Mouse (Mus musculus): ENCODE measurements around the gene Kcnip1. TPM values are rescaled to one million over a fixed set of nuclear protein-coding genes. Genes with fewer than 3 reads are reported as not detected.

The Kcnip1 gene
- polyA plus RNA-seq, 1 experiment from 2014 or later = 2.5 TPM

DNA sequence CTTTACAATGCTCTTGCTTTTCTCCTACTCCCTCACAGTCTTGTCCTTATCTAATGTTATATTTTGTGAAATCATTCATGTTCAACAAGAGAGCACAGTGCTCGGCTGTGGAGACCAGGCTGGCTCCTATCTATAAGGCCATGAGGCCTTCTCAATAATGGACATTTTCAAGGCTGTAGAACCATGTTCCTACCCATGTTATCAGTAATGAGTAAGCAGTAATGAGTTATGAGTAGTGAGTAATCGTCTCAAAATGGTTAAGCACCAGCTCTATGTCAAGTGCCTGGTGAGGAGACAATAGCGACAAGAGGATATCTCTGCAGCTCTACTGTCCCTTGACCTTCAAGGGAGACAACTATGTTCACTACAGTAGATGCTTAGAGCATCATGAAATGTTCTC lies 105.3 kb downstream of the Kcnip1 start:
- ATAC-seq = no peak
- Histone ChIP-seq H3K27me3 (replicated peaks; ENCODE audit: control insufficient read depth, insufficient read depth, low read length) (no peaks in the 10 kb centered on the region), H3K9me3 (ENCODE audit: control insufficient read depth) (no peaks in the 10 kb centered on the region), H3K4me1 (replicated peaks; ENCODE audit: control insufficient read depth, insufficient read depth, low read length) (no peaks in the 10 kb centered on the region), H3K4me2 (replicated peaks; ENCODE audit: low read depth) (no peak overlapping the region), H3K27ac (ENCODE audit: low read depth, low read length) (no peak overlapping the region), H3K9ac (ENCODE audit: low read depth, low read length) (no peak overlapping the region), H3K4me3 (ENCODE audit: low read depth, low read length) (no peak overlapping the region), H3K36me3 (ENCODE audit: control insufficient read depth, insufficient read depth) (no peaks in the 10 kb centered on the region)
- no peak for TF ChIP-seq CTCF (IDR thresholded peaks at IDR 0.05; ENCODE audit: low read depth)
- WGBS = 83% methylated on average over 3 of the region's 3 CpGs

- H3K4me3 ChIP-seq (ENCODE audit: low read depth, low read length) = no peak overlapping the region
- no peak overlapping the region for H3K27ac ChIP-seq (ENCODE audit: low read depth, low read length)
- H3K27me3 ChIP-seq (replicated peaks; ENCODE audit: control insufficient read depth, insufficient read depth, low read length) = no peaks in the 10 kb centered on the region
- TF ChIP-seq CTCF (IDR thresholded peaks at IDR 0.05; ENCODE audit: low read depth) = no peak
- no peak for ATAC-seq
- H3K4me1 ChIP-seq (replicated peaks; ENCODE audit: control insufficient read depth, insufficient read depth, low read length) = no peaks in the 10 kb centered on the region
- H3K36me3 ChIP-seq (ENCODE audit: control insufficient read depth, insufficient read depth) = no peaks in the 10 kb centered on the region
- H3K9ac ChIP-seq (ENCODE audit: low read depth, low read length) = no peak overlapping the region
- WGBS = 85% methylated on average over 4 of the region's 4 CpGs
- no peaks in the 10 kb centered on the region for H3K9me3 ChIP-seq (ENCODE audit: control insufficient read depth)
- H3K4me2 ChIP-seq (replicated peaks; ENCODE audit: low read depth) = no peak overlapping the region
These were observed 107.0 kb downstream of the Kcnip1 start for GRCm38 (mm10) chr11:33885981-33886380.

GRCm38 (mm10) chr11:33882731-33883328 lies 110.1 kb downstream of the Kcnip1 start:
- Histone ChIP-seq H3K9me3 (ENCODE audit: control insufficient read depth) (no peaks in the 10 kb centered on the region), H3K4me3 (ENCODE audit: low read depth, low read length) (no peak overlapping the region), H3K27me3 (replicated peaks; ENCODE audit: control insufficient read depth, insufficient read depth, low read length) (no peaks in the 10 kb centered on the region), H3K4me2 (replicated peaks; ENCODE audit: low read depth) (no peak overlapping the region), H3K36me3 (ENCODE audit: control insufficient read depth, insufficient read depth) (no peaks in the 10 kb centered on the region), H3K9ac (ENCODE audit: low read depth, low read length) (no peak overlapping the region), H3K27ac (ENCODE audit: low read depth, low read length) (no peak overlapping the region), H3K4me1 (replicated peaks; ENCODE audit: control insufficient read depth, insufficient read depth, low read length) (no peaks in the 10 kb centered on the region)
- no peak for TF ChIP-seq CTCF (IDR thresholded peaks at IDR 0.05; ENCODE audit: low read depth)
- no peak for ATAC-seq
- WGBS = 68% methylated on average over 5 of the region's 5 CpGs

DNA sequence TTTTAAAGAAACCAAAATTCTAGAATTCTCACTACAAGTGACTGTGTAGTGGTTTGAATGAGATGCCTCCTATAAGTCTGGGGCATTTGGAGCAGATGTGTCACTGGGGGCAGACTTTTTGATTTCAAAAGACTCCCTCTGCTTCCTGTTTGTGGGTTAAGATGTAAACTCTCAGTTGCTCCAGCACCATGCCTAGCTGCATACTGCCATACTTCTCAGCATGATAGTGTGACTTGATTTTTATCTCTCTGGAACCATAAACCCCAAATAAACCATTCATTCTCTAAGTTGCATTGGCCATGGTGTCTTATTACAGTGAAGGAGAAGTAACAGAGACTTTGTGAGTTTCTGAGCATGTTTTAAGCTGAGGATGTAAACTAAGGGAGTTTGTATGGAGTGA lies 118.0 kb downstream of the Kcnip1 start:
- Histone ChIP-seq H3K4me3 (ENCODE audit: low read depth, low read length) (no peak overlapping the region), H3K36me3 (ENCODE audit: control insufficient read depth, insufficient read depth) (no peaks in the 10 kb centered on the region), H3K27ac (ENCODE audit: low read depth, low read length) (no peak overlapping the region), H3K9me3 (ENCODE audit: control insufficient read depth) (no peaks in the 10 kb centered on the region), H3K4me1 (replicated peaks; ENCODE audit: control insufficient read depth, insufficient read depth, low read length) (peaks cover 9% of the 10 kb centered on the region; the same call in 1 of the 2 replicates), H3K4me2 (replicated peaks; ENCODE audit: low read depth) (no peak overlapping the region), H3K27me3 (replicated peaks; ENCODE audit: control insufficient read depth, insufficient read depth, low read length) (no peaks in the 10 kb centered on the region), H3K9ac (ENCODE audit: low read depth, low read length) (no peak overlapping the region)
- TF ChIP-seq CTCF (IDR thresholded peaks at IDR 0.05; ENCODE audit: low read depth) = no peak
- ATAC-seq = no peak

DNA sequence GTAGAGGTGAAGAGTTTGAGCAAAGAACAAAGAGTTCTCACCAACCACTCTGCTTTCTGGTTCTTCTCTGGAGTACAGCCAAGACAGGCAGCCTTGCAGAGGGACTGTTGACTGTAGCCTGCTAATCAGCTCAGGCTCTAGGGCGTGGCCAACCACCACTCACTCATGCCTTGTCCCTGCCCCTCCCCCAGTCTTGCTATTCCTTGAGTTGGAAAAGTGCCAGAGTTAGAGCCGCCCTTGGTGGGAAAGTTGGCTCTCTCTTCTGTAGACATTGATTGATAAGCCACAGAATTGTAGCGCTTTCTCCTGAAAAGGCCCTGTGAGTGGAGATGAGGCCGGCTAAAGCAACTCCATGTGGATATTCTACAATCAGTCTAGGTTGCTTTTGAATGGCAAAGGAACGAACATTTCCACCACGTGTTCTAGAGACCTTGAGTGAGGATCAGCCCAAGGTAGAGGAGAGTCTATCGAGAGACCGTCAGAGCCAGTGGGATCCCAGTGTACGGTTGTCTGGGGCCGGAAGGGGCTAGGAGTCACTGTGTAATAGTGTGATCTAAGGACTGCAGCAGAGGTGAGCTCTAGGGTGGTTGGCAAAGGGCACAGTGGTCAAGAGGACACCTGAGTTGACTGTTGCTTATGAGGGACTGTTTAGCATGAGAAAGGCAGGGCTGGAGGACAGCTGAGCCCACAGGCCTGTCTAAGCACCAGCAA lies 119.7 kb downstream of the Kcnip1 start:
- Histone ChIP-seq H3K4me2 (replicated peaks; ENCODE audit: low read depth) (no peak overlapping the region), H3K36me3 (ENCODE audit: control insufficient read depth, insufficient read depth) (no peaks in the 10 kb centered on the region), H3K4me1 (replicated peaks; ENCODE audit: control insufficient read depth, insufficient read depth, low read length) (peaks cover 9% of the 10 kb centered on the region; the same call in 1 of the 2 replicates), H3K27ac (ENCODE audit: low read depth, low read length) (no peak overlapping the region), H3K4me3 (ENCODE audit: low read depth, low read length) (no peak overlapping the region), H3K9me3 (ENCODE audit: control insufficient read depth) (no peaks in the 10 kb centered on the region), H3K9ac (ENCODE audit: low read depth, low read length) (no peak overlapping the region), H3K27me3 (replicated peaks; ENCODE audit: control insufficient read depth, insufficient read depth, low read length) (no peaks in the 10 kb centered on the region)
- TF ChIP-seq CTCF (IDR thresholded peaks at IDR 0.05; ENCODE audit: low read depth) = no peak
- peak; percentile 74 for ATAC-seq
- 44% methylated on average over 10 of the region's 10 CpGs for WGBS

- no peaks in the 10 kb centered on the region for H3K27me3 ChIP-seq (replicated peaks; ENCODE audit: control insufficient read depth, insufficient read depth, low read length)
- H3K9ac ChIP-seq (ENCODE audit: low read depth, low read length) = no peak overlapping the region
- H3K36me3 ChIP-seq (ENCODE audit: control insufficient read depth, insufficient read depth) = no peaks in the 10 kb centered on the region
- H3K4me3 ChIP-seq (ENCODE audit: low read depth, low read length) = no peak overlapping the region
- 59% methylated on average over 2 of the region's 2 CpGs for WGBS
- no peak overlapping the region for H3K4me2 ChIP-seq (replicated peaks; ENCODE audit: low read depth)
- H3K9me3 ChIP-seq (ENCODE audit: control insufficient read depth) = no peaks in the 10 kb centered on the region
- peaks cover 9% of the 10 kb centered on the region; the same call in 1 of the 2 replicates for H3K4me1 ChIP-seq (replicated peaks; ENCODE audit: control insufficient read depth, insufficient read depth, low read length)
- H3K27ac ChIP-seq (ENCODE audit: low read depth, low read length) = no peak overlapping the region
- TF ChIP-seq CTCF (IDR thresholded peaks at IDR 0.05; ENCODE audit: low read depth) = no peak
- ATAC-seq = no peak
These were observed 120.3 kb downstream of the Kcnip1 start for GRCm38 (mm10) chr11:33872716-33873048.
